ENCODE assay signal across 19 mouse cellular contexts in the genomic region with DNA sequence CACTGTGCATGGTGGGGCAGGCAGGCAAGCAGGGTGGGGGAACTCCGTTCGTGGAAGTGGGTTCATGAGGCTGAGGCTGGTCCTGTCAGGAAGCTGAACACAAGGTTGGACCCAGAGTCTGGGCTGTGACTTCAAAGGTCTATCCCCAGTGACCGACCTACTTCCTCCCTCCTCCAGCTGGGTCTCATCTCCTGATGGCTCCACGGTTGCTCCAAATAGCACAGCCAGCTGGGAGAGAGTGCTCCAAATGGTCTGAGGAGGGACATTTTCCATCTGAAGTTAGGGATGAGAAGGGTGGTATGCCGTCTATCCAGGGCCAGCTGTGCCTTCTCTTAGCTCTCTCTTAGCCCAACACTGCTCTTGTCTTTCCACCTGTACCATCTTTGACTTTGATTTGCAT. TPM values are rescaled to one million over a fixed set of nuclear protein-coding genes. Genes with fewer than 3 reads are reported as not detected.
A peak's percentile ranks its signal among the peaks of the same experiment; 100 is the strongest.
DNase-seq lines count a peak whose midpoint lies in the region; ATAC-seq lines count a peak whose summit lies in the region.
"Had no signal": no experiment of that assay in that cellular context is flagged by ENCODE, and none has a peak within 500 bp of the region (broad histone marks: within the 10 kb centered on the region; RNA-seq: fewer than 3 reads in every experiment).

No protein-coding gene starts in this region.

- H3K4me1 ChIP-seq in intestine, embryonic 15.5 days (replicated peaks) = no peaks in the 10 kb centered on the region
- H3K4me1 ChIP-seq in intestine, embryonic 16.5 days (ENCODE audit: control insufficient read depth, insufficient read depth, low read length) = no peaks in the 10 kb centered on the region
- H3K4me1 ChIP-seq in kidney, embryonic 15.5 days = peaks cover 28% of the 10 kb centered on the region
- peaks cover 10% of the 10 kb centered on the region for H3K4me1 ChIP-seq in lung, embryonic 16.5 days (replicated peaks; ENCODE audit: control insufficient read depth, insufficient read depth, low read length)
- no peaks in the 10 kb centered on the region; the same call in 1 of the 2 replicates for H3K4me1 ChIP-seq in stomach, embryonic 16.5 days (ENCODE audit: control insufficient read depth, insufficient read depth, low read length)
- H3K4me1 ChIP-seq: liver, embryonic 15.5 days had no signal

- peak; percentile 36; the same call in 1 of the 2 replicates for ATAC-seq in intestine, embryonic 15.5 days
- no peak; the same call in 1 of the 2 replicates for ATAC-seq in intestine, embryonic 16.5 days
- peak; percentile 76 for ATAC-seq in kidney, embryonic 15.5 days (replicated peaks; ENCODE audit: low FRiP score)
- ATAC-seq in lung, embryonic 16.5 days (ENCODE audit: low read depth) = peak; percentile 88
- ATAC-seq in stomach, embryonic 16.5 days (ENCODE audit: insufficient read depth, low FRiP score) = peak; percentile 46; the same call in 1 of the 2 replicates

- DNase-seq in spleen, adult 12 weeks (ENCODE audit: low spot score) = no peak
- DNase-seq in left cerebral cortex, postnatal 10 days (ENCODE audit: extremely low spot score in 1 of 2, low spot score in 2 of 2) = no peak
- DNase-seq: cerebellum, adult 18-20 months; gastrocnemius, postnatal 25 days; right cerebral cortex, adult 18-20 months; spleen, adult 18-20 months had no signal

- no peaks in the 10 kb centered on the region for H3K36me3 ChIP-seq in intestine, embryonic 15.5 days
- H3K36me3 ChIP-seq in intestine, embryonic 16.5 days (ENCODE audit: control insufficient read depth, insufficient read depth, low read length) = no peaks in the 10 kb centered on the region
- H3K36me3 ChIP-seq in kidney, embryonic 15.5 days = no peaks in the 10 kb centered on the region
- no peaks in the 10 kb centered on the region for H3K36me3 ChIP-seq in lung, embryonic 16.5 days (ENCODE audit: control insufficient read depth, insufficient read depth, low read length)
- H3K36me3 ChIP-seq in stomach, embryonic 16.5 days (ENCODE audit: control insufficient read depth, insufficient read depth, low read length) = no peaks in the 10 kb centered on the region
- H3K36me3 ChIP-seq: forebrain, embryonic 10.5 days; limb, embryonic 13.5 days; liver, embryonic 15.5 days; midbrain, embryonic 10.5 days had no signal

- no peak overlapping the region for H3K4me2 ChIP-seq in intestine, embryonic 15.5 days (replicated peaks)
- no peak overlapping the region for H3K4me2 ChIP-seq in intestine, embryonic 16.5 days (ENCODE audit: low read depth, low read length)
- H3K4me2 ChIP-seq in kidney, embryonic 15.5 days = no peak overlapping the region
- no peak overlapping the region for H3K4me2 ChIP-seq in lung, embryonic 16.5 days (ENCODE audit: low read depth, low read length)
- no peak overlapping the region for H3K4me2 ChIP-seq in stomach, embryonic 16.5 days (ENCODE audit: low read depth, low read length)
- H3K4me2 ChIP-seq: limb, embryonic 13.5 days; liver, embryonic 15.5 days had no signal

- H3K27me3 ChIP-seq in intestine, embryonic 15.5 days (replicated peaks) = no peaks in the 10 kb centered on the region
- no peaks in the 10 kb centered on the region for H3K27me3 ChIP-seq in intestine, embryonic 16.5 days (replicated peaks; ENCODE audit: control insufficient read depth, insufficient read depth, low read length)
- H3K27me3 ChIP-seq in kidney, embryonic 15.5 days = no peaks in the 10 kb centered on the region
- H3K27me3 ChIP-seq in lung, embryonic 16.5 days (ENCODE audit: control insufficient read depth, insufficient read depth, low read depth, low read length) = no peaks in the 10 kb centered on the region
- H3K27me3 ChIP-seq in stomach, embryonic 16.5 days (ENCODE audit: control insufficient read depth, insufficient read depth, low read length) = no peaks in the 10 kb centered on the region
- H3K27me3 ChIP-seq: limb, embryonic 13.5 days; liver, embryonic 15.5 days had no signal

- no peak overlapping the region for H3K9ac ChIP-seq in intestine, embryonic 15.5 days
- no peak overlapping the region for H3K9ac ChIP-seq in intestine, embryonic 16.5 days (ENCODE audit: low read depth, low read length)
- H3K9ac ChIP-seq in kidney, embryonic 15.5 days = no peak overlapping the region
- no peak overlapping the region for H3K9ac ChIP-seq in lung, embryonic 16.5 days (ENCODE audit: low read length)
- no peak overlapping the region for H3K9ac ChIP-seq in stomach, embryonic 16.5 days (ENCODE audit: low read length)
- H3K9ac ChIP-seq: limb, embryonic 13.5 days; liver, embryonic 15.5 days had no signal

- intact Hi-C loops in left cerebral cortex, postnatal 10 days (cut with DNase I) = no loop called here

- no peak overlapping the region for H3K4me3 ChIP-seq in intestine, embryonic 15.5 days (replicated peaks)
- H3K4me3 ChIP-seq in intestine, embryonic 16.5 days (ENCODE audit: low read length) = no peak overlapping the region
- H3K4me3 ChIP-seq in kidney, embryonic 15.5 days (replicated peaks) = no peak overlapping the region
- H3K4me3 ChIP-seq in lung, embryonic 16.5 days (ENCODE audit: low read length) = no peak overlapping the region
- H3K4me3 ChIP-seq in stomach, embryonic 16.5 days (replicated peaks; ENCODE audit: low read length) = no peak overlapping the region
- H3K4me3 ChIP-seq: forebrain, embryonic 10.5 days; layer of hippocampus, adult 2 months; limb, embryonic 13.5 days; liver, embryonic 15.5 days; midbrain, embryonic 10.5 days; myocyte had no signal

- no peaks in the 10 kb centered on the region for H3K9me3 ChIP-seq in intestine, embryonic 15.5 days
- H3K9me3 ChIP-seq in intestine, embryonic 16.5 days (ENCODE audit: control insufficient read depth, low read length) = no peaks in the 10 kb centered on the region
- H3K9me3 ChIP-seq in kidney, embryonic 15.5 days (replicated peaks) = no peaks in the 10 kb centered on the region
- H3K9me3 ChIP-seq in lung, embryonic 16.5 days (ENCODE audit: control insufficient read depth, low read length) = no peaks in the 10 kb centered on the region
- no peaks in the 10 kb centered on the region for H3K9me3 ChIP-seq in stomach, embryonic 16.5 days (replicated peaks; ENCODE audit: control insufficient read depth, low read length)
- H3K9me3 ChIP-seq: forebrain, embryonic 10.5 days; limb, embryonic 13.5 days; liver, embryonic 15.5 days had no signal

- H3K27ac ChIP-seq in intestine, embryonic 15.5 days = no peak overlapping the region
- no peak overlapping the region for H3K27ac ChIP-seq in intestine, embryonic 16.5 days (ENCODE audit: low read length)
- no peak overlapping the region for H3K27ac ChIP-seq in kidney, embryonic 15.5 days
- H3K27ac ChIP-seq in lung, embryonic 16.5 days (ENCODE audit: low read length) = no peak overlapping the region
- no peak overlapping the region for H3K27ac ChIP-seq in stomach, embryonic 16.5 days (ENCODE audit: low read length)
- H3K27ac ChIP-seq: forebrain, embryonic 10.5 days; limb, embryonic 13.5 days; liver, embryonic 15.5 days; midbrain, embryonic 10.5 days had no signal

- 45% methylated on average over 5 of the region's 5 CpGs for WGBS in intestine, embryonic 15.5 days
- WGBS in intestine, embryonic 16.5 days = 58% methylated on average over 5 of the region's 5 CpGs
- 34% methylated on average over 5 of the region's 5 CpGs for WGBS in kidney, embryonic 15.5 days
- WGBS in lung, embryonic 16.5 days = 30% methylated on average over 5 of the region's 5 CpGs
- WGBS in stomach, embryonic 16.5 days = 48% methylated on average over 5 of the region's 5 CpGs

RNA-seq across cellular contexts. Expression of a gene that starts 16.8 kb away (rescaled TPM):
- polyA plus RNA-seq in intestine, embryonic 15.5 days (2015; fragmentation: Nextera tagmentation; extraction: Ambion mirVana) = 0.44 and 0.68 TPM in 2 replicates
- 0.27 and 0.45 TPM in 2 replicates for polyA plus RNA-seq in intestine, embryonic 16.5 days (2015; fragmentation: Nextera tagmentation; extraction: Ambion mirVana)
- polyA plus RNA-seq in kidney, embryonic 15.5 days (2015; fragmentation: Nextera tagmentation; extraction: Ambion mirVana) = 0.18 and 0.32 TPM in 2 replicates
- polyA plus RNA-seq in lung, embryonic 16.5 days (2015; fragmentation: Nextera tagmentation; extraction: Ambion mirVana) = 3.4 and 4.1 TPM in 2 replicates
- 0.75 and 1.2 TPM in 2 replicates for polyA plus RNA-seq in stomach, embryonic 16.5 days (2015; fragmentation: Nextera tagmentation; extraction: Ambion mirVana)
- 1 to 10 TPM; 1.7 to 2.2 TPM for total RNA-seq in left cerebral cortex, postnatal 10 days (2021)
- total RNA-seq: neutrophil, adult 5-6 weeks had no signal
- polyA plus RNA-seq: C2C12; forebrain, embryonic 10.5 days; liver, embryonic 15.5 days; midbrain, embryonic 10.5 days had no signal
